Mouse (Mus musculus): ENCODE measurements around the gene Prex1.

- TF ChIP-seq CTCF (IDR thresholded peaks at IDR 0.05; ENCODE audit: low read depth, low read length) = no peak
- no peak for TF ChIP-seq GATA1 (IDR thresholded peaks at IDR 0.05; ENCODE audit: borderline replicate concordance, low read length)
- no peak for TF ChIP-seq TAL1 (conservative IDR thresholded peaks at IDR 0.05; ENCODE audit: low read depth, low read length)
Measured at GRCm38 (mm10) chr2:166597763-166598162, 115.9 kb downstream of the Prex1 start.
